Mouse (Mus musculus): ENCODE data around the gene Wwc1.

- TF ChIP-seq CTCF (conservative IDR thresholded peaks at IDR 0.05 in 1 of 2, IDR thresholded peaks at IDR 0.05 in 1 of 2; ENCODE audit: low read depth in 2 of 2, low read length in 2 of 2) (no peak), NELFE (IDR thresholded peaks at IDR 0.05; ENCODE audit: low read depth, low read length) (no peak), MAFK (IDR thresholded peaks at IDR 0.05; ENCODE audit: insufficient replicate concordance, low read length) (no peak), MEF2A (IDR thresholded peaks at IDR 0.05; ENCODE audit: borderline replicate concordance, low read depth, low read length) (no peak), POLR2A (IDR thresholded peaks at IDR 0.05; ENCODE audit: low read depth, low read length) (no peak), HCFC1 (IDR thresholded peaks at IDR 0.05; ENCODE audit: low read depth, low read length) (no peak), ZMIZ1 (IDR thresholded peaks at IDR 0.05; ENCODE audit: low read depth, low read length) (no peak), RCOR1 (conservative IDR thresholded peaks at IDR 0.05; ENCODE audit: low read depth, low read length) (no peak), RAD21 (IDR thresholded peaks at IDR 0.05; ENCODE audit: low read depth, low read length) (no peak), JUND (conservative IDR thresholded peaks at IDR 0.05; ENCODE audit: low read depth, low read length) (no peak)
These were observed 168.9 kb downstream of the Wwc1 start for GRCm38 (mm10) chr11:35811458-35811857.
